Mouse (Mus musculus): ENCODE measurements around the gene Usf3. TPM values are rescaled to one million over a fixed set of nuclear protein-coding genes. Genes with fewer than 3 reads are reported as not detected.

Usf3 gene
- polyA plus RNA-seq, 1 experiment from 2014 or later: 4.2 TPM

DNA sequence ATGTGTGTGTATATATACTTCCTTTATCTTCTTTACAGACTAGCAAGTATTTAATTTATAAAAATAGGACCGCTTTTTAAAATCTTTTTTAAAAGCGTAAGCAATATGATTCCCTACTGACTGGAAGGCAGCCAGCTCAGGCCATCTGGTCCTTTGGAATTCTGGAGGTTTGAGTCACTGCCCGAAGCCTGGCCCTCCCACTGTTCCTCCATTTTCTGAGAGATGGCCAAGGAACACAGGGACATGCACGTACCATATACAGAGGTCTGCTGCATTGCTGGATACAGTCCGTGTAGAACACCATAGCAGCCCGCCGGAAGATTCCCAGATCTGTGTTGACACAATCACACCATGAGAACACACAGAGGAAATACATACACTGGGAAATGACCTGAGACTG is 81.7 kb downstream of the Usf3 start:
- no peaks in the 10 kb centered on the region for H3K9me3 ChIP-seq (replicated peaks)
- H3K36me3 ChIP-seq: no peaks in the 10 kb centered on the region
- H3K27ac ChIP-seq: no peak overlapping the region
- WGBS: 91% methylated on average over 7 of the region's 7 CpGs
- no peaks in the 10 kb centered on the region for H3K27me3 ChIP-seq (ENCODE audit: low read depth, poor library complexity, severe bottlenecking)
- no peak overlapping the region for H3K4me3 ChIP-seq
- DNase-seq (ENCODE audit: low spot score): no peak
- H3K4me1 ChIP-seq: no peaks in the 10 kb centered on the region

DNA sequence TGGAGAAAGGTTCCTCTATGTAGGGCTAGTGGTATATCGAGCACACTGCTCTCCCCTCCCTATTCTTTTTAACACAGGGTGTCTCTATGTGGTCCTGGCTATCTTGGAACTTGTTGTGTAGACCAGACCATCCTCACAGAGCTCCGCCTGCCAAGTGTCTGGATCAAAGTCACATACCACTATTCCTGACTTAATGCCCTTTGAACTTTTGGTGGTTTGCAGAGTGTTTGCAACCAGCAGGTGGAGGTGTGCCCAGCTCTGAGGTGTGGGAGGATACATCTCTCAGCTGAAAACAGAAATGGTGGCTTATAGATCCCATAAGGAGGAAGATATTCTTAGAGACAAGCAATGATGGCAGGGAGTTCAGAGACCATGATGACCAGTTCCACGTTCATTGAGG is 84.4 kb downstream of the Usf3 start:
- no peaks in the 10 kb centered on the region for H3K27me3 ChIP-seq (ENCODE audit: low read depth, poor library complexity, severe bottlenecking)
- H3K36me3 ChIP-seq: no peaks in the 10 kb centered on the region
- DNase-seq (ENCODE audit: low spot score): no peak
- no peaks in the 10 kb centered on the region for H3K4me1 ChIP-seq
- no peaks in the 10 kb centered on the region for H3K9me3 ChIP-seq (replicated peaks)
- H3K4me3 ChIP-seq: no peak overlapping the region
- WGBS: 89% methylated on average over 3 of the region's 3 CpGs
- no peak overlapping the region for H3K27ac ChIP-seq

DNA sequence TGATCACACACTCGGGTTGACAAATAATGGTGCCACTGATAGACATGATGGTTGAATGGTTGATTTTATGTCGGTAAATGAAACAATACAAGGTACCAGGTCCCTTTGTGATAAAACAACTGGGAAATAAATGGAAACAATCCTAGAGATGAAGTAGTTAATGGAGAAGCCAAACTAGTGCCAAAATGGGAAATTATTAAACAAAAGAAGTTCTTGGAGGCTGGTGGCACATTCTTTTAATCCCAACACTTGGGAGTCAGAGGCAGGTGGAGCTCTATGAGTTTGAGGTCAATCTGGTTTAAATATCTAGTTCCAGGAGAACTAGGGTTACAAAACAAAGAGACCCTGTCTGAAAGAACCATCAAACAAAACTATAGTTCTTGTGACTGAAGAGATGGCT is 91.9 kb downstream of the Usf3 start:
- Histone ChIP-seq H3K4me1 (no peaks in the 10 kb centered on the region), H3K27ac (no peak overlapping the region), H3K4me3 (no peak overlapping the region), H3K36me3 (no peaks in the 10 kb centered on the region), H3K9me3 (replicated peaks) (no peaks in the 10 kb centered on the region), H3K27me3 (ENCODE audit: low read depth, poor library complexity, severe bottlenecking) (no peaks in the 10 kb centered on the region)
- 90% methylated on average over 2 of the region's 2 CpGs for WGBS
- DNase-seq (ENCODE audit: low spot score): no peak

DNA sequence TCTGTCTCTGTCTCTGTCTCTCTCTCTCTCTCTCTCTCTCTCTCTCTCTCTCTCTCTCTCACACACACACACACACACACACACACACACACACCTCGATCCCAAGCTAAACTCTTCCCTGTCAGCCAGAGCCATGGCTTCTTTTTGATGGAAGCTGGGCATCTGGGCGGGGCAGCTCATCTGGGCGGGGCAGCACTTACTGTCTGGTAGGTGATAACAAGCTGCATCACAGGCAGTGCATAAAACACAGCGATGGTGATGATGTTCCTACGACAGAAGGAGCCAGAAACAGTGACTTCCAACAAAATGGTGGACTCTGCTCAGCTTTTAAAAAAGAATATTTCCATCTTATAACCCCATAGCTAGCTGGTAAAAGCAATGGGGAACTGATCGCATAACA is 92.5 kb downstream of the Usf3 start:
- no peak overlapping the region for H3K4me3 ChIP-seq
- no peaks in the 10 kb centered on the region for H3K27me3 ChIP-seq (ENCODE audit: low read depth, poor library complexity, severe bottlenecking)
- 84% methylated on average over 6 of the region's 6 CpGs for WGBS
- no peak overlapping the region for H3K27ac ChIP-seq
- H3K9me3 ChIP-seq (replicated peaks): no peaks in the 10 kb centered on the region
- no peak for DNase-seq (ENCODE audit: low spot score)
- H3K36me3 ChIP-seq: no peaks in the 10 kb centered on the region
- no peaks in the 10 kb centered on the region for H3K4me1 ChIP-seq

DNA sequence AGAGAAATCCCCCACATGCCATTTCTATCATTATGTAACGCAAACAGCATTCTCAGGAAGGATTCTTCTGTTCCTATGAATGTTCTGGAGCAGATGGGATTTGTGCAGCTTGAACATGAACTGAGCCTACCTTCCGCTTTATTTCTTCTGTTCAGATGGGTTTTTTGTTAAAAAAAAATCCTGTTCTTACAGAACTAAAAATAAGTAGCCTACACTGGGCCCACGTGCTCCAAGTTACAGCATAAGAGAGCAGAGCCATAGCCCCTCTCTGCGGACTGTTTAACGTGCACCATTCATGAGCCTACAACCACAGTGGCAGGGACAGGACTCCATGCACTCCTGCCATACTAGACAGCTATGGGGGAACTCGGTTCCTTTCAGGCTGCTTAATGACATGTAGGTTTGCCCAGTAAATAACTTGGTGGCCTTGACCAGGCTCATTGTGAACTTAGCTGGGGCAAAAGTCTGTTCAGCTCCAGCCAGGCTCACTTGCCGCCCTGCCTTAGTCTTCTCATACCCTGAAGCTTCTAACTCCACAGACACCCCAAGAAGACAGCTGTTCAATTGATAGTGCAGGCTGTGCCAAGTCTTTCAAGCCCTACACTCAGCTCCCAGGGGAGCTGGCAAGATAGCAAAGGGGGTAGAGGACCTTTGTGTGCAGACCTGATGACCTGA is 95.6 kb downstream of the Usf3 start:
- Histone ChIP-seq H3K4me3 (no peak overlapping the region), H3K27me3 (ENCODE audit: low read depth, poor library complexity, severe bottlenecking) (no peaks in the 10 kb centered on the region), H3K27ac (no peak overlapping the region), H3K9me3 (replicated peaks) (no peaks in the 10 kb centered on the region), H3K36me3 (no peaks in the 10 kb centered on the region), H3K4me1 (no peaks in the 10 kb centered on the region)
- 91% methylated on average over 7 of the region's 7 CpGs for WGBS
- no peak for DNase-seq (ENCODE audit: low spot score)

DNA sequence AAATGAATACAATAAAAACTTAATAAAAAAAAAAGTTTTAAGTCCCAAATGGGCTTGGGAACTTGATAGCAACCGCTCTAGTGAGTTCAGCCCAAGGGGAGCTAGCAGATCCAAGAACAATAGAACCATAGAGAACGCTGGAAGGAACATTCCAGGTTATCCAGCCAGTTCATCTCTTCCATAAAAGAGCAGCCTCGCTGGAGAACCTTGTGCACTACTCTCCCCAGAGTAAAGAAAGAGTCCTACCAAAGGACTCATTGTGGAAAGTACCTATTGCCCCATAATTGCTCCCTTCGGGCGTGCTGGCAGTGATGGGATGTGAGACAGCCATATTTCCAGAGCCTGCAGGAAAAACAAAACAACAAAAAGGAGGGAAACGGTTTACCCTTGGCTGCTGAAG is 96.5 kb downstream of the Usf3 start:
- H3K27me3 ChIP-seq (ENCODE audit: low read depth, poor library complexity, severe bottlenecking): no peaks in the 10 kb centered on the region
- 84% methylated on average over 6 of the region's 6 CpGs for WGBS

DNA sequence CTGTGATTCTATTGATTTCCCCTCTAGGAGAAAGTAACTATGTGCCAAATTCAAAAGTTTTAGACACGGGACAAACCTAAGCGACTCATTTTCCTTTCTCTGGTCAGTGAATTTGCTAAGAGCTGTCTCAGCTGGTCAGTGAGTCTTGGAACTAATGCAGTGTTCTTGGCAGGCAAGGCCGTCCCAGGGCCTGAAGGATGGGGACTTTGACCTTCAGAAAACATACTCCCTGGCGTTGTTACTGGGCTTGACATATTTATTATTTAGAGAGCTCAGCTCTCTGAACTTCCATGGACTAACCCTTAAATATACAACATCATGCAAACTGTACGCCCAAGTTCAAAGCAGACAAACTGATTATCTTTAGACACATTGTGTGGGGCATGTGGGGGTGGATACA is 97.6 kb downstream of the Usf3 start:
- no peak for DNase-seq (ENCODE audit: low spot score)

More for the DNA sequence above, 96.5 kb downstream of the Usf3 start:
- H3K9me3 ChIP-seq (replicated peaks): no peaks in the 10 kb centered on the region
- H3K4me3 ChIP-seq: no peak overlapping the region
- DNase-seq (ENCODE audit: low spot score): no peak
- H3K4me1 ChIP-seq: no peaks in the 10 kb centered on the region
- no peak overlapping the region for H3K27ac ChIP-seq
- H3K36me3 ChIP-seq: no peaks in the 10 kb centered on the region

DNA sequence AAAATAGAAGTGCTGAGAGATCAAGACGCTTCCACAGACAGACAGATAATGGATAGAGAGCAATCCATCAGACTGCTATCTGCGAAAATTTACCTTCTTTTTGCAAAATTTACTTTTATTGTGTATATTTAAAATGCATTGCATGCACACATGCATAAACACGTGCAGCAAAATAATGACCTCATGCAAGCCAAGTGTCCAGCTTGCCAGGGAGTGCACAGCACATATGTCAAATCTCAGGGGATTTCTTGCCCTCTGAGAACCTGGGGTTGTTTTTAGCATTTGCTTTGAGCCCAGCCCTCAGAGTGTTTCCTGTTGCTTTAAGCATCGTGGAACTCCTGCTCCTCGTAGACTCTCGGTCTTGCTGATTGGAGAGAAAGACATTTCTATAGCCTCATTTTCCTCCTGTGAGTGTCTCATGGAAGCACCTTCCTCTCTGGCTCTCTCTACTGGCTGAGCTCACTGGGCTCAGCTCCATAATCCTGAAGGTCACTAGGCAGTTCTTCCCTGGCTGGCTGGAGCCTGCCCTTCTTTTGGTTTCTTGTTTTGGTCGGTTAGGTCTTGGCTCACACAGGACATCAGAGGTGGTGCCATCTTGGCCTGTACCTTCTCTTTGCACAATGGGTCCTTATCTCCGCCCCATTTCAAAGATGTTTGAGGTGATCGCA is 98.5 kb downstream of the Usf3 start:
- Histone ChIP-seq H3K36me3 (no peaks in the 10 kb centered on the region), H3K9me3 (replicated peaks) (no peaks in the 10 kb centered on the region), H3K27me3 (ENCODE audit: low read depth, poor library complexity, severe bottlenecking) (no peaks in the 10 kb centered on the region), H3K27ac (no peak overlapping the region), H3K4me3 (no peak overlapping the region), H3K4me1 (no peaks in the 10 kb centered on the region)
- DNase-seq (ENCODE audit: low spot score): no peak
- 85% methylated on average over 9 of the region's 9 CpGs for WGBS

More for the DNA sequence above, 97.6 kb downstream of the Usf3 start:
- Histone ChIP-seq H3K4me3 (no peak overlapping the region), H3K27ac (no peak overlapping the region), H3K4me1 (no peaks in the 10 kb centered on the region), H3K27me3 (ENCODE audit: low read depth, poor library complexity, severe bottlenecking) (no peaks in the 10 kb centered on the region), H3K36me3 (no peaks in the 10 kb centered on the region), H3K9me3 (replicated peaks) (no peaks in the 10 kb centered on the region)
- 87% methylated on average over 5 of the region's 5 CpGs for WGBS

Other genes with a start within 250 kb of the Usf3 start
- gene Qtrt2, start 246.4 kb upstream of the Usf3 start, polyA plus RNA-seq (2016; fragmentation: Nextera tagmentation; extraction: Ambion mirVana): 33.4 and 36.9 TPM in 2 replicates
- 1.1 and 1.2 TPM in 2 replicates for gene Zdhhc23, start 193.5 kb upstream of the Usf3 start, polyA plus RNA-seq (2016; fragmentation: Nextera tagmentation; extraction: Ambion mirVana)
- gene Gramd1c, start 109.9 kb upstream of the Usf3 start, polyA plus RNA-seq (2016; fragmentation: Nextera tagmentation; extraction: Ambion mirVana): 3.4 and 6.3 TPM in 2 replicates
- 32.6 and 34.4 TPM in 2 replicates for gene Atp6v1a, start 33.5 kb upstream of the Usf3 start, polyA plus RNA-seq (2016; fragmentation: Nextera tagmentation; extraction: Ambion mirVana)
- gene Naa50, start 33.4 kb upstream of the Usf3 start, polyA plus RNA-seq (2016; fragmentation: Nextera tagmentation; extraction: Ambion mirVana): 138 and 141 TPM in 2 replicates
- gene Sidt1, start 159.9 kb downstream of the Usf3 start, polyA plus RNA-seq (2016; fragmentation: Nextera tagmentation; extraction: Ambion mirVana): not detected in 2 replicates
- 27.5 and 31.2 TPM in 2 replicates for gene Spice1, start 173.9 kb downstream of the Usf3 start, polyA plus RNA-seq (2016; fragmentation: Nextera tagmentation; extraction: Ambion mirVana)
- 0.06 and 0.26 TPM in 2 replicates for gene Cfap44, start 221.6 kb downstream of the Usf3 start, polyA plus RNA-seq (2016; fragmentation: Nextera tagmentation; extraction: Ambion mirVana)

Data from limb, embryonic 10.5 days (tissue).